8 mouse cellular contexts compared by ENCODE assay signal in the genomic region with DNA sequence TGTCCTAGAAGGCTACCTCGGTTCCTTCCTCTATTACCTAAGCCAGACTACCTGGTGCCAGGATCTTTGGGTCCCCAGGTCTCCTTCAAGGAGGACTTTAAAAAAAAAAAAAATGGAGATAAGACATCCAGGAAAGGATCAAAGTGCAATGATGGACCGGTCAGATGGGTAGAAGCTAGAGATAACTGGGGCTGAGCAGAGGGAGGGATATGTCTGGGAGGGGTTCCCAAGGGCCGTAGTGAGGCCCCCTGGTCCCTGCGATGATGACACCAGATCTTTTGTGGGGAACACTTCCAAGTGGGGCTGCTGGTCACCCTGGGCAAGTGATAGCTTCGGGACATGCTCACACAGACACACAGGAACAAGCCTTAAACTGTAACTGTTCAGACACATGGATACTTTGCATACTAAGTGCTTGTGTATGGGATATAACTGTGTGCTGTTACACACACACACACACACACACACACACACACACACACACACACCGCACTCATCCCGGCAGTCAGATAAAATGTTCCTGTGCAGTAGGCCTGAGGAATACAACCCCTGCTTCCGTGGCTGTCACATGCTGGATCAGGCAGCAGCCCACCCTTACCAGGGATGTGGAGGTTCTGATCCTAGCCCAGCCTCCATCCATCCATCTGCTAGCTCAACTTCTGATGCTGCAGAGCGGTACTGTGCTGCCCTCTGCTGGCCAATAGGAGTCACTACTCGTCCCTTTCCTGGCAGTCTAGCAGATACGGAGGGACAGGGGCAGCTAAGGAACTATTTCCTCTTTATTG.
DNase-seq lines count a peak whose midpoint lies in the region; ATAC-seq and TF ChIP-seq lines count a peak whose summit lies in the region.

No protein-coding gene starts in this region.

- H3K4me1 ChIP-seq in kidney, adult 2 months (ENCODE audit: control insufficient read depth, insufficient read depth, low read length): no peaks in the 10 kb centered on the region
- no peaks in the 10 kb centered on the region for H3K4me1 ChIP-seq in limb, embryonic 14.5 days (ENCODE audit: control insufficient read depth, insufficient read depth, low read length)

- H3K36me3 ChIP-seq in kidney, adult 2 months (ENCODE audit: control insufficient read depth, insufficient read depth, low read length): no peaks in the 10 kb centered on the region
- no peaks in the 10 kb centered on the region for H3K36me3 ChIP-seq in limb, embryonic 14.5 days (ENCODE audit: control insufficient read depth, insufficient read depth, low read length)

- WGBS in kidney, adult 2 months: 47% methylated on average over 11 of the region's 11 CpGs
- 49% methylated on average over 11 of the region's 11 CpGs for WGBS in limb, embryonic 14.5 days

- H3K4me3 ChIP-seq in kidney, adult 2 months (ENCODE audit: insufficient read depth, low read depth, low read length): no peak overlapping the region
- H3K4me3 ChIP-seq in limb, embryonic 14.5 days (replicated peaks; ENCODE audit: low read length): no peak overlapping the region

- no peak for TF ChIP-seq POLR2A in kidney, adult 2 months (IDR thresholded peaks at IDR 0.05; ENCODE audit: low read depth, low read length)
- TF ChIP-seq POLR2A in limb, embryonic 14.5 days (IDR thresholded peaks at IDR 0.05; ENCODE audit: borderline replicate concordance, extremely low read depth, insufficient read depth, insufficient read length): no peak

- H3K27me3 ChIP-seq in kidney, adult 2 months (replicated peaks; ENCODE audit: control insufficient read depth, insufficient read depth, low read length): no peaks in the 10 kb centered on the region
- no peaks in the 10 kb centered on the region for H3K27me3 ChIP-seq in limb, embryonic 14.5 days (ENCODE audit: control insufficient read depth, insufficient read depth, low read length)

- no peaks in the 10 kb centered on the region for H3K9me3 ChIP-seq in limb, embryonic 14.5 days (ENCODE audit: control insufficient read depth, low read length)

- peak; percentile 98; the same call in 1 of the 2 replicates for TF ChIP-seq CTCF in kidney, adult 2 months (conservative IDR thresholded peaks at IDR 0.05; ENCODE audit: insufficient read depth, insufficient read length, low read depth, low read length)

- intact Hi-C loops in gastrocnemius, postnatal 14 days (cut with DNase I; ENCODE audit: low total_unique reads): loop anchor here (5.0 kb wide), 1 partner anchor 96 kb away; the partner anchor contains the start of gene Fam83d

- no peak overlapping the region for H3K27ac ChIP-seq in kidney, adult 2 months (ENCODE audit: insufficient read depth, low read depth, low read length)
- no peak overlapping the region for H3K27ac ChIP-seq in limb, embryonic 14.5 days (replicated peaks; ENCODE audit: low read depth, low read length)

- H3K9ac ChIP-seq in limb, embryonic 14.5 days (ENCODE audit: low read depth, low read length, severe bottlenecking): no peak overlapping the region

- H3K4me2 ChIP-seq in limb, embryonic 14.5 days (replicated peaks; ENCODE audit: low read depth, low read length, severe bottlenecking): no peak overlapping the region

- DNase-seq in 3134 (ENCODE audit: extremely low read depth, insufficient read length, low spot score): peak; percentile 41
- peak; percentile 85 for DNase-seq in ZHBTc4 (ENCODE audit: low read depth, low spot score)
- peak; percentile 70 for DNase-seq in gastrocnemius, postnatal 14 days
- peak; percentile 36 for DNase-seq in kidney, adult 2 months
- peak; percentile 68 for DNase-seq in limb, embryonic 14.5 days (ENCODE audit: low spot score)
- DNase-seq in monocyte, adult 2 months (ENCODE audit: low read depth in 1 of 2, low spot score in 2 of 2): peak; percentile 10 to 36
- peak; percentile 22 to 25 for DNase-seq in spleen, postnatal 36 days (ENCODE audit: low spot score in 2 of 2)

- peak; percentile 91 for ATAC-seq in common myeloid progenitor, adult 5-6 weeks (replicated peaks; ENCODE audit: low read depth, poor library complexity, severe bottlenecking)
- ATAC-seq in limb, embryonic 14.5 days (ENCODE audit: low FRiP score, low read depth): peak; percentile 69; the same call in 1 of the 2 replicates

Comparison
In these comparisons a context has a peak if more than half of its experiments do, and no peak if none do; other contexts are left out.
1. DNase-seq: peak in every context shown above with its lines; median percentile 85 in ZHBTc4; 70 in gastrocnemius, postnatal 14 days; 68 in limb, embryonic 14.5 days; 41 in 3134; 36 in kidney, adult 2 months; 24 in spleen, postnatal 36 days; 23 in monocyte, adult 2 months.